Mouse (Mus musculus) forebrain, embryonic 10.5 days (tissue): ENCODE measurements around the gene Rnf182. TPM values are rescaled to one million over a fixed set of nuclear protein-coding genes. Genes with fewer than 3 reads are reported as not detected.

Experiments
- DNase-seq: peaks from one replicate; pipeline ENCODE4 v3.0.0-alpha.2; 2017; ENCODE audit warnings: low spot score; ENCODE audit errors: extremely low spot score
- H3K27ac ChIP-seq: fragments of 300-500 bp; sonication (generic); 2 replicates; pipeline ENCODE4 v1.5.1; 2016; ENCODE audit warnings: mild to moderate bottlenecking
- H3K27me3 ChIP-seq: fragments of 300-500 bp; sonication (generic); 2 replicates; pipeline ENCODE4 v1.6.1; 2016; ENCODE audit warnings: mild to moderate bottlenecking; ENCODE audit not compliant: poor library complexity, severe bottlenecking
- H3K36me3 ChIP-seq: fragments of 300-500 bp; sonication (generic); replicated peaks from 2 replicates; pipeline ENCODE4 v1.6.1; 2016; ENCODE audit warnings: mild to moderate bottlenecking, moderate library complexity
- H3K4me1 ChIP-seq: fragments of 300-500 bp; sonication (generic); 2 replicates; pipeline ENCODE4 v1.6.1; 2016
- H3K4me3 ChIP-seq: fragments of 300-500 bp; sonication (generic); 2 replicates; pipeline ENCODE4 v1.5.1; 2016; ENCODE audit warnings: mild to moderate bottlenecking, moderate library complexity
- H3K9me3 ChIP-seq: fragments of 300-500 bp; sonication (generic); 2 replicates; pipeline ENCODE4 v1.6.1; 2016; ENCODE audit warnings: mild to moderate bottlenecking, moderate library complexity
- WGBS: fragments of 180-500 bp; shearing (Covaris S2); methylation state at CpG from one replicate; pipeline ENCODE4 v1.1.7; 2016; 5-methylcytosine and 5-hydroxymethylcytosine counted together
- polyA plus RNA-seq: library from polyadenylated mRNA; unstranded; fragments of >200 nt; fragmentation: Nextera tagmentation; extraction: Ambion mirVana; gene quantifications from 2 replicates; pipeline ENCODE4 v1.2.1, GENCODE M21; 2016

The Rnf182 gene
- polyA plus RNA-seq, 1 experiment from 2014 or later, result 6.7 TPM

DNA sequence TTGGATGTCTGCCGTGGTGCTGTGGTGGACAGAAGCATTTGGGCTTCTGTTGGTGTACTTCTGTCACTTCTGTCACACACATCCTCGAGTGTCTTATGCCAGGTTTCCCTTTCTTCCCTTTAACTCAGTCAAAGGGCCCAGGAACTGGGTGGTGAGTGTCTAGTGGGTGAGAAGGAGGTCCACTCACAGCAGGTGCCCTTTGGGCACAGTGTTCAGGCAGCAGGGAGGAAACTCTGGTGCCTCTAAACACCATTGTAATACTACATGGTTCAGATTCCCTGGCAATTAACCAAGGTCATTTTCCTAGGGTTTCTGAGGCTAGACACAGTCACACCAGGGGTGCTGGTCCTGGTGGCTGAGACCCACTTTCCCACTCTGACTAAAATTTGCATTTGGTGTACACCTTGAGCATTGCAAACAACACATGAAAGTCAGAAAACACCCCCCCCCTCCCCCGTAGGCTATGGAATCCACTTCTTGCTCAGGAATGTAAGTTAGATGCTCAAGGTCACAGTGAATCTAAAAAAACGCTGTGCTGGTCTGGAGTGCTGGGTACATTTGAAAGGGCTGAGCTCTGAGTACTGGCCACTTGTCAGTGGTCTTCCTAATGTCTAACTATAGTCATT lies 4.2 kb downstream of the Rnf182 start:
- peaks cover 29% of the 10 kb centered on the region for H3K27me3 ChIP-seq
- peaks cover 28% of the 10 kb centered on the region for H3K4me1 ChIP-seq
- WGBS, result 76% methylated on average over 4 of the region's 4 CpGs
- no peaks in the 10 kb centered on the region for H3K9me3 ChIP-seq
- no peaks in the 10 kb centered on the region for H3K36me3 ChIP-seq
- H3K27ac ChIP-seq, result no peak overlapping the region
- DNase-seq, result no peak
- no peak overlapping the region for H3K4me3 ChIP-seq

DNA sequence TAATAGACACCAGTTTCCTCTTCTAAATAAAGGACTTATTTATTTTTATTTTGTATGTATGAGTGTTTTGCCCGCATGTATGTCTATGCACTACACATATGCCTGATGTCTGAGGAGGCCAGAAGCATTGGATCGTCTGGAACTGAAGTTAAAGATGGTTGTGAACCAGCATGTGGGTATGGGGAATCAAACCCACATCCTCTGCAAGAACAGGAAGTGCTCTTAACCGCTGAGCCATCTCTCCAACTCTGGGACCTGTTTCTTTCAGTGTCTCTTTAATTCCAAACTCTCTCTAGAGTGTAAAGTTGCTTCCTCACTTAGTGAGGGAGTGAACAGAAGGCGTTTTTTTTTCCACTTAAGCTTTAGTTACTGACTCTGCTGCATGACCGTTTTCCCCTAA lies 12.4 kb downstream of the Rnf182 start:
- no peaks in the 10 kb centered on the region; the same call in 1 of the 2 replicates for H3K9me3 ChIP-seq
- H3K27ac ChIP-seq, result no peak overlapping the region
- WGBS, result 89% methylated on average over 5 of the region's 5 CpGs
- no peak overlapping the region for H3K4me3 ChIP-seq
- no peaks in the 10 kb centered on the region for H3K36me3 ChIP-seq
- DNase-seq, result no peak
- H3K27me3 ChIP-seq, result no peaks in the 10 kb centered on the region
- H3K4me1 ChIP-seq, result no peaks in the 10 kb centered on the region

DNA sequence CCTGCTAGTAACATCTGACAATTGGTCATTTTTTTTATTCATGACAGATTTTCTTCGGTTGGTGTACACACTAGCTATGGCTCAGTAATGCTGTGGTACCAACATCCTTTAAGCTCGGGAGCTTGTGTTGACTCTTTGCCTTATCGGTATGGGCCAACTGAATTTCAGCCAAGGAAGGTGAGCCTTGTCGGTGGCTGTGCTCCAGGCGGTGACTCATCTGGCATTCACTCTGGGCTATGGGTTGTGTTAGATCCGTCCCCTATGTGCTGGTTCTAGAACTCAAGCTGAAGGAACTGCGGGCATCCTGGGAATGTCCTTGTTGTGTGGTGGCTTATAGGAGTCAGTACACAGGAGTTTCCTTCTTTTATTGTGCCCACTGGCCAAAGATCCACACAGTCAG lies 14.3 kb downstream of the Rnf182 start:
- Histone ChIP-seq H3K27me3 (no peaks in the 10 kb centered on the region), H3K36me3 (no peaks in the 10 kb centered on the region), H3K4me3 (no peak overlapping the region), H3K4me1 (no peaks in the 10 kb centered on the region), H3K27ac (no peak overlapping the region), H3K9me3 (no peaks in the 10 kb centered on the region; the same call in 1 of the 2 replicates)
- no peak for DNase-seq
- WGBS, result 91% methylated on average over 7 of the region's 7 CpGs

- no peaks in the 10 kb centered on the region for H3K9me3 ChIP-seq
- no peaks in the 10 kb centered on the region for H3K36me3 ChIP-seq
- H3K4me3 ChIP-seq, result no peak overlapping the region
- no peak for DNase-seq
- H3K4me1 ChIP-seq, result peaks cover 9% of the 10 kb centered on the region
- no peak overlapping the region for H3K27ac ChIP-seq
- 95% methylated on average over 6 of the region's 6 CpGs for WGBS
- no peaks in the 10 kb centered on the region for H3K27me3 ChIP-seq
These were observed 15.8 kb downstream of the Rnf182 start for GRCm38 (mm10) chr13:43631266-43631665.

DNA sequence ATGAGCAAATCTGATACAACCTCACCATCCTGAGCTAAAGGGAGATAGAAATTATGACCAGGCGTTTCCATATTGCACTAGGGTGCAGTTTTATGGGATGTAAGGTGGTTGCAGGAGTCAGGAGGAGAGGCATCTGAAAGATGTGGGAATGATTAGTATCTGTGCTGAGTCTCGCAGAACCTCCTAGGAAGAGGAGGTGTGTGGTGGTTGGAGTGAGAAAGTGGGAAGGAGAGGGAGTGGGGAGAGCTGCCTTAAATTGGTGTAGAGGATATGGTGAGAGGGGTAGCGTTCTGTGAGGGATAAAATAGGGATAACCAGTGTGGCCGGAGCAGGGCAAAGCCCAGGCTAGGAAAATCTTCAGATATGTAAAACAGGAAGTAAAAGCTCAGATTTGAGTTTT lies 17.5 kb downstream of the Rnf182 start:
- no peak overlapping the region for H3K4me3 ChIP-seq
- DNase-seq, result no peak
- no peaks in the 10 kb centered on the region for H3K9me3 ChIP-seq
- H3K36me3 ChIP-seq, result no peaks in the 10 kb centered on the region
- H3K4me1 ChIP-seq, result peaks cover 10% of the 10 kb centered on the region
- H3K27me3 ChIP-seq, result no peaks in the 10 kb centered on the region
- WGBS, result 90% methylated on average over 4 of the region's 4 CpGs
- H3K27ac ChIP-seq, result no peak overlapping the region

- Histone ChIP-seq H3K27ac (no peak overlapping the region), H3K4me1 (peaks cover 10% of the 10 kb centered on the region), H3K4me3 (no peak overlapping the region), H3K36me3 (no peaks in the 10 kb centered on the region), H3K27me3 (no peaks in the 10 kb centered on the region), H3K9me3 (no peaks in the 10 kb centered on the region)
- WGBS, result 90% methylated on average over 7 of the region's 7 CpGs
- no peak for DNase-seq
These were observed 22.2 kb downstream of the Rnf182 start for GRCm38 (mm10) chr13:43637720-43638119.

DNA sequence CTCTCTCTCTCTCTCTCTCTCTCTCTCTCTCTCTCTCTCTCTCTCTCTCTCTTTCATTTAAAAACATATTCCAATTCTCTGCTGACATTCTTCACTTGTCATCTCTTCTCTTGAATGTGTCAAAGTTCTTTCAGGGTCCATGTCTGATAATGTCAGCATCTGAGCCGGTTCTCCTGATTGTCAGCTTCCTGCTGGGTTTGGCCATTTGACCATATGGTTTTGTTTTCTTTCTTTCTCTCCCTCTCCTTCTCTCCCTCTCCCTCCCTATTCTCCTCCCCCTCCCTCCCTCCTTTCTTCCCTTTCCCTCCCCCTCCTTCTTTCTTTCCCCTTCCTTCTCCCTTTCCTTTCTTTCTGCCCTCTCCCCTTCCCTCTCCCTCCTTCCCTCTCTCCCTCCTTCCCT lies 29.5 kb downstream of the Rnf182 start:
- DNase-seq, result no peak
- Histone ChIP-seq H3K27me3 (no peaks in the 10 kb centered on the region), H3K36me3 (no peaks in the 10 kb centered on the region), H3K4me3 (no peak overlapping the region), H3K4me1 (peaks cover 15% of the 10 kb centered on the region), H3K27ac (no peak overlapping the region), H3K9me3 (no peaks in the 10 kb centered on the region)
- 48% methylated on average over 1 of the region's 1 CpGs for WGBS

DNA sequence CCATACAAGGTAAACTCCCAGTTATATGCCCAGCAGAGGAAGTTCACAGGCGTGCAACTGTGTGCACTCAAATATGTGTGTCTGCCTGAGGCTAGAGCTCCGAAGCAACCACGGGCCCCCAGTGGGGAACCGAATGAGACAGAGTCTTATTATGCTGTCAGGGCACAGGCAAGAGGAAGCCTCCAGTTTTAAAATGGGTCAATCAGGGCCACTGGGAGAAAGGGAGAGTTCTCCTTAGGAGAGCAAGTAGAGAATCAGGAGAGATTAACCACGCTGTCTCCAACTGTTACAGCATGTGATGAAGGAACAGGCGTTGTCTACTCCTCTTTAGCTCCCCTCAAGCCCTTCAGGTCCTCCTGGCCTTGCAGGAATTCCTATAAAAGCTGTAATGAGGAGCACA lies 33.0 kb downstream of the Rnf182 start:
- Histone ChIP-seq H3K27me3 (no peaks in the 10 kb centered on the region), H3K27ac (peak overlapping the region; percentile 56; the same call in 1 of the 2 replicates), H3K36me3 (no peaks in the 10 kb centered on the region), H3K4me1 (peaks cover 18% of the 10 kb centered on the region), H3K4me3 (no peak overlapping the region), H3K9me3 (no peaks in the 10 kb centered on the region)
- WGBS, result 56% methylated on average over 6 of the region's 6 CpGs
- no peak for DNase-seq

GRCm38 (mm10) chr13:43651277-43651676 lies 35.8 kb downstream of the Rnf182 start:
- no peak for DNase-seq
- whole genome bisulfite sequencing, result 92% methylated on average over 3 of the region's 3 CpGs
- Histone ChIP-seq H3K27me3 (no peaks in the 10 kb centered on the region), H3K9me3 (no peaks in the 10 kb centered on the region), H3K4me1 (peaks cover 21% of the 10 kb centered on the region), H3K4me3 (no peak overlapping the region), H3K27ac (no peak overlapping the region), H3K36me3 (no peaks in the 10 kb centered on the region)

DNA sequence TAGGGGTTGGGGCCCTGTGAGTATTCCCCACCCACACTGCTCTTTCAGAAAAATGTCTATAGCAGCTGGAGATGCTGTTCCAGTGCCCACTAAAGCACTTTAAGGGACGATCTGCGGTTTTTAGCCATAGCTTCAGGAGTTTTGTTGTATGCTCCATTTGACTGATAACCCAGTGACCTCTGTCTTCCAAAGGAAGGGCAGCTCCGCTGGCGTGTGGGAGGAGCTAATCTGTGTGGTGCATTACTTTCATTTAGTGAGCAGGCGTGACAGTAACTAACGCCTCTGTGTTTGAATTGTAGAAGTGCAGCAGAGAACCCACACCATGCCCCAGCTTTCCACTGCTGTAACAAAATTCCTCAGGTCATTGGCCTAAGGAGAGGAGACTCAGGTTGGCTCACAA lies 38.6 kb downstream of the Rnf182 start:
- no peak for DNase-seq
- Histone ChIP-seq H3K4me3 (no peak overlapping the region), H3K27me3 (no peaks in the 10 kb centered on the region), H3K9me3 (no peaks in the 10 kb centered on the region), H3K27ac (no peak overlapping the region), H3K36me3 (no peaks in the 10 kb centered on the region), H3K4me1 (peaks cover 11% of the 10 kb centered on the region; the same call in 1 of the 2 replicates)
- 76% methylated on average over 6 of the region's 6 CpGs for whole genome bisulfite sequencing

GRCm38 (mm10) chr13:43663225-43663624 lies 47.7 kb downstream of the Rnf182 start:
- Histone ChIP-seq H3K4me3 (no peak overlapping the region), H3K9me3 (no peaks in the 10 kb centered on the region), H3K4me1 (no peaks in the 10 kb centered on the region), H3K27me3 (no peaks in the 10 kb centered on the region), H3K27ac (no peak overlapping the region), H3K36me3 (peaks cover 11% of the 10 kb centered on the region; the same call in 1 of the 2 replicates)
- 95% methylated on average over 4 of the region's 4 CpGs for WGBS
- DNase-seq, result no peak

DNA sequence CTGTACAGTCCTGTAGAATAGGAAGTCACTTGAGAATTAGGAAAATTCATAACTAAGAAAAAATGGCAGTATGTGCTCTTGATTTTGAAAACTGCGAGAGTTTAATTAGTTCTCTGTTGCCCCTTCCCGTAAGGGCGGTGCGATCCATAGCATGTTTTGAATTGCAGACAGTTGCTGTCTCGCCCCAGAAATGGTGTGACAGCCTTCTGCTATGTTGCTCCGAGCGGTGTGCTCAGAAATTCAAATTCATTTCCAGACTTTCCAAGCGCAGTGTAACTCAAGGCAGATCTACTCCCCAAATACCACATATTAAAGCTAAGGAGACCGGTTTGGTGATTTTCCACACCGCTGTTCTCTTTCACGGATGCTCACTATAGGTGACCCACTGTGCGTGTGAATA lies 50.6 kb downstream of the Rnf182 start:
- Histone ChIP-seq H3K9me3 (no peaks in the 10 kb centered on the region), H3K27ac (no peak overlapping the region), H3K27me3 (no peaks in the 10 kb centered on the region), H3K4me3 (no peak overlapping the region), H3K36me3 (peaks cover 12% of the 10 kb centered on the region; the same call in 1 of the 2 replicates), H3K4me1 (no peaks in the 10 kb centered on the region)
- WGBS, result 89% methylated on average over 12 of the region's 12 CpGs
- no peak for DNase-seq

DNA sequence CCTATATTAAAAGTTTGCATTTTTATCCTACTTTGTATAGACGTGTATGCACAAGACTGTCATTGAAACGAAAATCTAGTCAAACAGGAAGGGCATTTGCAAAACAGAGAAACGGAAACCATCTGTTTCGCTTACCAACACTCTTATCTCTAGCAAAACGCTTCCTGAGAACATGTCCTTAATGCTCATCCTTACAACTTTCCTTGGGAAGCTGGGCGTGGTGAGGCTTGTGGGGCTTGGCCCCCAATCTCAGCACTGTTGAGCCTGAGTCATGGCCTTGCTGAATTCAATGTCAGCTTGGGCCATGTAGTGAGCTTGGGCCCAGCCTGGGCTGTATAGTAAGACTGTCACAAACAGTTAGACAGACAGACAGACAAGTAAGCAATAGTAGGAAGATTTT lies 51.4 kb downstream of the Rnf182 start:
- Histone ChIP-seq H3K27ac (no peak overlapping the region), H3K27me3 (no peaks in the 10 kb centered on the region), H3K36me3 (peaks cover 7% of the 10 kb centered on the region; the same call in 1 of the 2 replicates), H3K4me1 (no peaks in the 10 kb centered on the region), H3K4me3 (no peak overlapping the region), H3K9me3 (no peaks in the 10 kb centered on the region)
- WGBS, result 84% methylated on average over 6 of the region's 6 CpGs
- no peak for DNase-seq
